Mouse (Mus musculus) olfactory bulb, adult 2 months (tissue): ENCODE measurements around the gene Mindy1. TPM values are rescaled to one million over a fixed set of nuclear protein-coding genes. Genes with fewer than 3 reads are reported as not detected.

Experiments used
- H3K27ac ChIP-seq: fragments of 200-500 bp; 2 replicates; pipeline ENCODE4 v1.5.1; 2012; ENCODE audit warnings: low read depth, low read length; ENCODE audit not compliant: insufficient read depth
- H3K4me1 ChIP-seq: fragments of 200-500 bp; 2 replicates; pipeline ENCODE4 v1.6.1; 2012; ENCODE audit warnings: low read length; ENCODE audit not compliant: control insufficient read depth, insufficient read depth
- H3K4me3 ChIP-seq: fragments of 200-500 bp; 2 replicates; pipeline ENCODE4 v1.5.1; 2012; ENCODE audit warnings: mild to moderate bottlenecking, low read depth, low read length, moderate library complexity; ENCODE audit not compliant: insufficient read depth
- CTCF ChIP-seq: fragments of 200-500 bp; IDR thresholded peaks from 2 replicates; pipeline ENCODE4 v1.5.1; 2012; ENCODE audit warnings: low read depth, mild to moderate bottlenecking, low read length, moderate library complexity; ENCODE audit not compliant: insufficient read depth
- POLR2A ChIP-seq: fragments of 200-500 bp; IDR thresholded peaks from 2 replicates; pipeline ENCODE4 v1.6.1; 2012; ENCODE audit warnings: mild to moderate bottlenecking, low read depth, low read length, moderate library complexity; ENCODE audit not compliant: insufficient read depth
- WGBS: fragments of 180-500 bp; shearing (Covaris S2); methylation state at CpG from one replicate; pipeline ENCODE4 v1.1.7; 2018; 5-methylcytosine and 5-hydroxymethylcytosine counted together
- polyA plus RNA-seq: library from polyadenylated mRNA; stranded (reverse); fragments of >200 nt; gene quantifications from 2 replicates; pipeline ENCODE4 v1.2.4, GENCODE M21; 2012; ENCODE audit warnings: low replicate concordance; ENCODE audit not compliant: missing spikeins, insufficient read depth, insufficient read length

Mindy1 gene
- polyA plus RNA-seq, 1 experiment: not detected

DNA sequence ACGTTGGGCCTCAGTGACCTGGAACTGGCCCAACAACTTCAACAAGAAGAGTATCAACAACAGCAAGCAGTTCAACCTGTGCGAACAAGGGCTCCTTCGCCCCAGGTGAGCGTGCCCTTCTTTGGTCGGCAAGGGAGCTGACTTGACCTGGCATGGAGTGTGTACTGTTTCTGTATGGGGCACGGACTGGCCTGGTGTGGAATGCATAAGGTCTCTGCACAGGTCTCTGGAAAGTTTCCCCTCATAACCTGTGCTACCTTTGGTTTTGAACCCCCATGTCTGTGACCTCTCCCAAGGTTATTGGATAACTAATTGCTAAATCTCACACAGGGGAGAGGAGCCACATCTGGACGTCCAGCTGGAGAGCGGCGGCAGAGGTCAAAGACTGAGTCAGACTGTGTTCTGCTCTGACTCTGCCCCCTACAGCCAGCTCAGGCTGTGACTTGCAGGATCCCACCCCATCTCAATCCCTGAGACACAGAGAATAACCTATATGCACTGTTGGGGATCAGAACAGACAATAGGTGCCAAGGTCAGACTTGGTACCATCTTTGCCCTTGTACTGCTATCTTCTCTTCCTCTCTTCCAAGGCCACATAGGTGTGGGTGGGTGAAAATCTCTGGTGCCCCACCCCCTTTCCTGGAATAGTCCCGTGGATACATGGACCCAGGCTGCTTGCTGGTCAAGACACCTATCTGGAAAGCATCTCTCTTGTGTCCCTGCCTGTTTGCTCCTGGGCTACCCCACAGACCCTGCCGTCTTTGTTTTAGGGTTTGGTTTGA is 14.4 kb downstream of the Mindy1 start:
- no peak for TF ChIP-seq POLR2A
- no peak for TF ChIP-seq CTCF
- 77% methylated on average over 11 of the region's 11 CpGs for WGBS
- no peak overlapping the region for H3K4me3 ChIP-seq
- no peak overlapping the region for H3K27ac ChIP-seq
- H3K4me1 ChIP-seq: peaks cover 4% of the 10 kb centered on the region; the same call in 1 of the 2 replicates

GRCm38 (mm10) chr3:95296103-95296469 is 14.9 kb downstream of the Mindy1 start:
- no peak for TF ChIP-seq POLR2A
- TF ChIP-seq CTCF: peak; percentile 46; the same call in 1 of the 2 replicates
- H3K4me3 ChIP-seq: no peak overlapping the region
- WGBS: 10% methylated on average over 5 of the region's 5 CpGs
- peaks cover 4% of the 10 kb centered on the region; the same call in 1 of the 2 replicates for H3K4me1 ChIP-seq
- H3K27ac ChIP-seq: no peak overlapping the region

DNA sequence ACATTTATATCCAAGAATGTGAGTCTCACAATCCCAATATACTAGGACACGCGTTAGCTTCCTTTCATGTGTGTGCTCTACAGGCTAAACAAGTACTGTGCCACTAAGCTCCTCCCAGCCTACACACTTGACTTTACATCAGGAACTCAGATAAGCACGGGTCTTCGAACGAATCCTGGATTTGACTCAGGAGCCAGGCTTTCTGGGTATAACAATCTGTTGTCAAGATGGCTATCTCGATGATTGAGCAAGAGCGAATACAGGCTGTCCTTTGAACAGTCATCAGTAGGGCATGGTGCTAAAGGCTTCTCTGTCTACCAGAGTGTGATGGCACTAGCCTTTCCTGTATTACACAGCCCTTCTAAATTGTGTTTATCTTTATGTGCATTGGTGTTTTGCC is 16.9 kb downstream of the Mindy1 start:
- TF ChIP-seq CTCF (no peak), POLR2A (no peak)
- 90% methylated on average over 7 of the region's 7 CpGs for WGBS
- no peak overlapping the region for H3K4me3 ChIP-seq
- no peak overlapping the region for H3K27ac ChIP-seq
- peaks cover 4% of the 10 kb centered on the region; the same call in 1 of the 2 replicates for H3K4me1 ChIP-seq

GRCm38 (mm10) chr3:95301204-95301796 is 20.2 kb downstream of the Mindy1 start:
- WGBS: 88% methylated on average over 3 of the region's 3 CpGs

DNA sequence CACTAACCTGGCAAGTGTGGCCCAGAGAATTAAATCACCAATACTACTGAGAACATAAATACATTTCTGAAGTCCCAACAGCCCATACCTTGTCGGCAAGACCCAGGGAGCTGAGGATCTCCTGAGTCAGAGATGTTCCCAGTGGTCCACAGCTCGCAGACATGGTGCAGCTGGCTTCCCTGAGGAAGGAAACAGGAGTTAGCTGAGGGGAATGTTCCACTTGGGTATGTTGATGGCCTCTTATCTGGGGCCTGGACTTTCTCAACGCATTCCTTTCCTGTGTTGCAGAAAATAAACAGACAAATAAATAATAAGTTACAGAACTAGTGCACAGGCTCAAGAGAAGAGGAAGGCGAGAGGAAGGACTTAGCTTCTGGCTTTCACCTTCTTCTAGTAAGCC is 25.1 kb downstream of the Mindy1 start:
- Histone ChIP-seq H3K4me3 (no peak overlapping the region), H3K27ac (no peak overlapping the region), H3K4me1 (no peaks in the 10 kb centered on the region)
- 91% methylated on average over 4 of the region's 4 CpGs for WGBS
- TF ChIP-seq POLR2A (no peak), CTCF (no peak)

More at GRCm38 (mm10) chr3:95301204-95301796, 20.2 kb downstream of the Mindy1 start:
- no peaks in the 10 kb centered on the region for H3K4me1 ChIP-seq
- H3K27ac ChIP-seq: no peak overlapping the region
- TF ChIP-seq CTCF (no peak), POLR2A (no peak)
- H3K4me3 ChIP-seq: no peak overlapping the region

DNA sequence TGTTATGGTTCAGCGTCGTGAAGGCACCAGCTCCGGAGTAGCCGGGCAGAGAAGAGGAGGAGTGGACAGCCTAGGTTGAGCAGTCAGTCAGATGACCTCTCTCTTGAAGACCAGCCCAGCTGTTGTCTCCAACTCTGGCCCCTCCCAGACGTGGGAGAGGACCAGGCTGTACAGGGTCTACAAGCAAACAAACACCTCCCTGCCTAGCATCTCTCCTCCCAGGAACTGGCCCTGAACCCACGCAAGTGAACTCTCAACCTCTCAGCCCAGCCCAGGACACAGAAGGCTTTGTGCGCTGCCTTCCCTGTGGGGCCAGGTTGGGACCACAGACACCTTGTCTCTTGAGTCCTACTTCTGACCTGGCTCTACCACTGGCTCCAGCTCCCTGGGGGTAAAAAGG is 26.0 kb downstream of the Mindy1 start, which contains the start of gene Anxa9:
Gene Anxa9 (minus strand): TSS at position 77 of the 400 bp plus-strand sequence.
- Histone ChIP-seq H3K27ac (no peak within 1 kb of the TSS), H3K4me1 (no peaks in the 10 kb centered on the region), H3K4me3 (no peak within 1 kb of the TSS)
- TF ChIP-seq POLR2A: no peak
- no peak for TF ChIP-seq CTCF
- 79% methylated on average over 7 of the region's 7 CpGs for WGBS

DNA sequence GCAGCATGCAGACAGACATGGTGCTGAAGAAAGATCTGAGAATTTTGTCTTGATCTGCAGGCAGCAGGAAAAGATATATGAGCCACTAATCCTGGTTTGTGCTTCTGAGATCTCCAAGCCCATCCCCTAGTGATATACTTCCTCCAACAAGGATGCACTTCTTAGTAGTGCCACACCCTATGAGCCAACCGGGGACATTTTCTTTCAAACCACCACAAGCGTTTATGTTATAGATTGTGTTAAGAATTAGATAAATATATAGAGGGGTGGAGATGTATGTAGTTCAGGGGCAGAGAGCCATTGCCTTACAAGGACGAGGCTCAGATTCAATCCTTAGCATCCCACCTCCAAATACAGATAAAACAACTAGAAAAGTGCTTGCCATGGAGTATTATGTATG is 29.4 kb downstream of the Mindy1 start:
- TF ChIP-seq POLR2A (no peak), CTCF (no peak)
- Histone ChIP-seq H3K4me1 (peaks cover 4% of the 10 kb centered on the region), H3K27ac (no peak overlapping the region), H3K4me3 (no peak overlapping the region)
- 66% methylated on average over 3 of the region's 3 CpGs for WGBS

GRCm38 (mm10) chr3:95310968-95311882 is 30.1 kb downstream of the Mindy1 start:
- no peak overlapping the region for H3K4me3 ChIP-seq
- 67% methylated on average over 9 of the region's 9 CpGs for WGBS
- H3K27ac ChIP-seq: no peak overlapping the region
- TF ChIP-seq POLR2A (no peak), CTCF (no peak)
- H3K4me1 ChIP-seq: peaks cover 8% of the 10 kb centered on the region
